Mouse (Mus musculus) heart, adult 11 months (tissue): ENCODE measurements around the gene Nup210l.
A peak's percentile ranks its signal among the peaks of the same experiment; 100 is the strongest.

ENCODE experiments used
- DNase-seq: peaks from one replicate; pipeline ENCODE4 v3.0.0; 2022

The Nup210l gene

DNA sequence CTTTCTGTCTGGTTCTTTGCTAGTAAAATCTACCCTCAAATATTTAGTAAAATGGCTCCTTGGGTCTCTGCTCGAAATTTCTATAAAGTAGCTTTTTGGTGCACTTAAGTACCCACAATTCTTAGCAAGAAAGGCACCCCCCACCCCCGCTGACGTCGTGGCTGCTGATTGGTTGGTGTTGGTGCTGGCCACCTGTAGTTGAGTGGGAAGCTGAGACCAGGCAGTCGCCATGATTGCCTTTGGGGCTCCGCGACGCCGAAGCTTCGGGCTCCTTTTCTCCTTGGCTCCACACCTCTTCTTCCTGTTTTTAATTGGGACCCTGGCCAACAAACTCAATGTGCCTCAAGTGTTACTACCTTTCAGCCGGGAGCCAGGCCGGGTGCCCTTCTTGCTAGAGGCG, at the start of gene Nup210l:
Nup210l (plus strand) TSS at position 195 of the 400 bp plus-strand sequence.
- no peak for DNase-seq

DNA sequence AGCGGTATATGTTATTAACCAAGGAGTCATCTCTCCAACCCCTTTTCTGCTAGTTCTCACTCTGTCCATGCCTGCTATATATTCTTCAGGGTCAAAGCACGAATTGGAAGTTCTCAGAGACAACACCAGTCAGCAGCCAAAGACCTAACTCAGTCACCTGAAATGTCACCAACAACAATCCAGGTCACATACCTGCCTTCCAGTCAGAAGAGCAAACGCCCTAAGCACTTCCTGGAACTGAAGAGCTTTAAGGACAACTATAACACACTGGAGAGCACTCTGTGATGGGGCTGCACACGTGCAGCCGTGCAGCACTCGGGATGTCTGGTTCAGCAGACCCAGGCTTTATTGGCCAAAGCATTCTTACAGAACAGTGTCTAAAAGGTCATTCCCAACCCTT, 42.4 kb upstream of the Nup210l start:
- DNase-seq = peak; percentile 69

DNA sequence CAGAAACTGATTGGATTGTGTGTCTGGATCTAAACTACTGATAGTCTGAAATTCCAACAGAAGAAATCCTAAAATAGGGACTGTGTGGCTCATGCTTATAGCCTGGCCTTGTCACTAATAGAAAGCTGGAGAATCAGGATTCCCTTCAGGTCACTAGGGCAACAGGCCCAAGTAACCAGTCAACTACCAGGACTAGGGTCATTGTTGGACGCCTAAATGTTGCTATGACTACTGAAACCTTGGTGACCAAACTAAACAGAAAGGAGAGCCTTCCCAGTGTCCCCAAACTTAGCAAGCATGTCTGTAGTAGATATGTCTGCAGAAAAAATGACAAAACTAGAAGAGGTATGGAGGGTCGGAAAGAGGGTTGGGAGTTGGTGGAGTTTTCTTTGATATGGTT, 41.4 kb upstream of the Nup210l start:
- DNase-seq = peak; percentile 69

DNA sequence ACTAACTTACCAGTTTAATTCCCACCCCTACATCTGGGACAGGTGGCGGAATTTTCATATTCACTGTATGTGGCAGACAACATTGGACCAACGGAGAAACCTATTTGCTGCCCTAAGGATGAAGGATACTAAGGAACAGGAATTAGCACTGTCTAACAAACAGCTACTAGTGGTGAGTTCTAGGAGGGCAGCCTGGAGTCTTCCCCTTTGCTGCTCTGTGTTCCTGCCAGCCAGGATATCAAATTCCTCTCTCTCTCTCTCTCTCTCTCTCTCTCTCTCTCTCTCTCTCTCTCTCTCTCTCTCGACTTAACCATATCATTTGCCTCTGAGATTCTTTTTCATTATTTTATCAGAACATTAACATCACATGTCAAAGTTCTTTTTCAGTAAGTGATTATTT, 39.5 kb upstream of the Nup210l start:
- peak; percentile 9 for DNase-seq

DNA sequence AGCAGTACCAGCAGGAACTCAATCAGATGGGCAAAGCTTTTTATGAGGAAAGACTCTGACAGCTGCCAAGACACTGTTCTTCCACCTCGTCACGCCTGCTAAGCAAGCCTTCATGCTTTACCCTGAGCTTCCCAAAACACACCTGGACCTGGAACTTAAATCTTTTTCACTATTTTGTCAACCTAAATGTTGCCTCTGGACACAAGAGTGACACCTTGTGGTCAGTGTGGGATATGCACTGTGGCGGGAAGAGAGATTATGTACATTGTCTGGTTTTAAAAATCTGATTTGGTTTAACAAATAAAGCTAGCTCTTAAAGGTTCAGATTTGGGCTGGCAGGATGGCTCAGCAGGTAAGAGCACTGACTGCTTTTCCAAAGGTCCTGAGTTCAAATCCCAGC, 38.4 kb upstream of the Nup210l start:
- DNase-seq = peak; percentile 80

DNA sequence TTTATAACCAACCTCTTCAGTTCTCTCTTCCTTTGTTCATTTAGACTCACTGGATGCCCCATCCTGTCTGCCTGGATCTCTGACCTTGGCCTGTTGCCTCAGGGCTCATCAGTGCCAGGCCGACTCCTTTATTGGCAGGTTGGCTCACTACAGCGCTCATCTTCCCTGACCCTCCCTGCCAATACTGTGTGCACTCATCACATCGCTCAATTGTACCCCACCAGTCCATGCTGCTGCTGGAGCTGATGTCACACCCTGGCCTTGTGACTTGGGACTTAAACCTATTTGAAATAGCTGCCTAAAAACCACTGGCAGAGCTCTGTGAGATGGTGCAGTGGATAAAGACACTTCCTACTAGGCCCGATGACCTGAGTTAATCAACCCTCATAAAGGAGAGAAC, 36.1 kb upstream of the Nup210l start:
- peak; percentile 87 for DNase-seq

DNA sequence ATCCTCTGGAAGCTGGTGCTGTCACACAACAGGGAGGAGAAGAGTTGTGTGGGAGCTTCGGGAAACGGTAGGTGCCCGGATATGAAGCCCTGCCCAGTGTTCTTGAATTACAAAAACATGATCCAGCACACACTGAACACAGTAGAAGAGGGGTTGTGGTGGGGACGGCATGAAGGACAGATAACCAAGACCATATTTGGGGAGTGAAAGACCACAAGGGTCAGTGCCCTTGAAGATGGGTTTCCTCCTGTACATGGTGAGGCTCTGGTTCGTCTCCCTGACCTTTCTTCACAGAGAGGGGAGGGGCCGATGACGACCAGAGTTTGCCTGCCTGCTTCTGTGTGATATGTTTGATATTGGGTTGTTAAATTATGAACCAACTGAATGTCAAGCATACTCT, 34.2 kb upstream of the Nup210l start:
- no peak for DNase-seq

DNA sequence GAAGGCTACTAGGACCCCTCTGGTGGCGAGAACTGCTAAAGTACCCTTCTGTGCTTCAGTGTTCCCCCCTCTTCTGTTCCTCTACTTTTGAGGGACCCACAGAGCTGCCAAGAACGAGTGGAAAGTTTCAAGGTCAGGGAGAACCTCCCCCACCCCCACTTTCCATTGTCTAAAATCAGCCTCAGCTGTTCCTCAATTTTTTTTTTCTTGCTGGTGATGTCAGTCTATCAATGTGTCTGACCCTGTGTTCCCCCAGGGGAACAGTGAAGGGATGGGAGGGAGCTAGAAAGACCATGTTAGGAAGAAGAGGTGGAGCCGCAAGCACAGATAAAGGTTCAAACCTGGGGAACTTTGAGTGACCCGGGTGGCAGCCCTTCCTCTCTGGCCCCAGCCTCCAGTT, 31.6 kb upstream of the Nup210l start, which contains the start of gene Tpm3:
Tpm3 (plus strand) TSS at position 356 of the 400 bp plus-strand sequence.
- DNase-seq = no peak

DNA sequence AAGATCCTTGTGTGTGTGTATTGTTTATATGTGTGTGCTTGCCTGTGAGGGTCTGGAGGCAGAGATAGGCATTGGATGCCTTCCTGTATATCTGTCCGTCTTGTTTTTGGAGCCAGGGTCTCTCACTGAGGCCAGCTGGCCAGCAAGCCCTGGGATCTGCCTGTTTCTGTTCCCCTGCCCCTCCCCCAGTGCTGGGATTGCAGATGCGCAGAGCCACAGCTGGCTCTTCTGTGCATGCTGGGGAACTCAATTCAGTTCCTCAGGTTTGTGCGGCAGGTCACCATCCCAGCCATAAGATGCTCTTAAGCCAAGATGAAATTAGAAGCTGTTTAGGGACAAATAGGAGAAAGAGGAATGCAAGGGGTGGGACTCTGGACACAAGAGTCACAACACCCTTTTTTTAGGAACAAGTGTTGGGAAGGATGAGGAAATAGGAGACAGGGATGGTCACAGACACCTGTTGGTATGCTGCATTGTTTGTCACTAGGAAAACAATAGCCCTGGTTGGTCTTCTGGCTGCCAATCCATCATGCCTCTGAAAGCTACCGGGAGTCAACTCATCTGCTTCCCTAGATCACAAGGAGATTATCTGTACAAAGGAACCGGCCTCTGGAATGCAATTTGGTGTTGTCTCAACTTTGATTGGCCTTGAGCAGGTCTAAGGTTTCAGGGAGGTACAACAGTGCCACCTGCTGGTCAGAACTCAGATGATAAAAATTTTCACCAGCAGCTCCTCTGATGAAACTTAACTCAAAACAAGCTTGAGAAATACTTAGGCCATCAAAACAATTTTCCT, 26.8 kb upstream of the Nup210l start:
- DNase-seq = peak; percentile 96

DNA sequence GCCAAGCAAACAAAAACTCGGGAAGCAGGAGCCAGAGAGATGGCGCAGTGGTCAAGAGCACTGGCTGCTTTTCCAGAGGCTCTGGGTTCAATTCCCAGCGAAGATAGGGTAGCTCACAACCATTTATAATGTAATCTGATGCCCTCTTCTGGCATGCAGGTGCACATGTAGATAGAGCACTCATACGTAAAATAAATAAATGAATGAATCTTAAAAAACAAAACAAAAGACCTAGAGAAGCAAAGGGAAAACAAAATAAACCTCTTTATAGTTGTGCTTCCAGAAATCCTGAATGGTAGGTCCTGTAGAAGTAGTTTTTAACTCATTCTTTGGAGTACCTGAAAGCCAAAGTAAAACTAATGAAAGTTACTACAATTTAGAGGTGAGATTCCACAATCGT, 25.7 kb upstream of the Nup210l start:
- DNase-seq = no peak

DNA sequence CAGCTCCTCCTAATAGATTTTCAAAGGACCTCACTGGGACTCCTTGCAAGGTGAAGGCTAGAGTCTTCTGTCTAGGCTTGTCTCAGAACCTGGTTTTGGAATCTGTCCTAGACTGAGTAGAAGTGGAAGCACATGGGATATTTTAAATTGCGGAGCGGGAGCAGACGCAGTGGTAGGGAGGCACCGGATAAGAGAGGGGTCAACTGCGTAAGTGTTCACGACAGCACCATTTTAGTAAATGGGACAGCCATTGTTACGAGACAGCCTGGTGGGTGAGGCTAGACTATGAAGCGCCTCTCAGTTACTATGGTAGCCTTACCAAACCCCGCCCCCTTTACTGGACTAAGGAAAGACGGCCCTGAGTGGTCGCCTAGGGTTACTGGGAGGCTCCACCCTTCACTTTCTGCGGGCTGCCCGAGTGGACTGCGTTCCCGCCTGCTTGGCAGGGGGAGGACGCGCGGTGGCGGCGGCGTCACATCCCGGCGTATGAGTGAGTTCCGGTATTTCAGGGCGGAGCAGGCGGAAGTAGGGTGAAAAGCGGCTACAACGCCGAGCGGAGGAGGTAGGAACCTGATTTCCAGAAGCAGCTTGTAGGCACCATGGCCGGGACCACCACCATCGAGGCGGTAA, 24.7 kb upstream of the Nup210l start:
- peak; percentile 100 for DNase-seq

DNA sequence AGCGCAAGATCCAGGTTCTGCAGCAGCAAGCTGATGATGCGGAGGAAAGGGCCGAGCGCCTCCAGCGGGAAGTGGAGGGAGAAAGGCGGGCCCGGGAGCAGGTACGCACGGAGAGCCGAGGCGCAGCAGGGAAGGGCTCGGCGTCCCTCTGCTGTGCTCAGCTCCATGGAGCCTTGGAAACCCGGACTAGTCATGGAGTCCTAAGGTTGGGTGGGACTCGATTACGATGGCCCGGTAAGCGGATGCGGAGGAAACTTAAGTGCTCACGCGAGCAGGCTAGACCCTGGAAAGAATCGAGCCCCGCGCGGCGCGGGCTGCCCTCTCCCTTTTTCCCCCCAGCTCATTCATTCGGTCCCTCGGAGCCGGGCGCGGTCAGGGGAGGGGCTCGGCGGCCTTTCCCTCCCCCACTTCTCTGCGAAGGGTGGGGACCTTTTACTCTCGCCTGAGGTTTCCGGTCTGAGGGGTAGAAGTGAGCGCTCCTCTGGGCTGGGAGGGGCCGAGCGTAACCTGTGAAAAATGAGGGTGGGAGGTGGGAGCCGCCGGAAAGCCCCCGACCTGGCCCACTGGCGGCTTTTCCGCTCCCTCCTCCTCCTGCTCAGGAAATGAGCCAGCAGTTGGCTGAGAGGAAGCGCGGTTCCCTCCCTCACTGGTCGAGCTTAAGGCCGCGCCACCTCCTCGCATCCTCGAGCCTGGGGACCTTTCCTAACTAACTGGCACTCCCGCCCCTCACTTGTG, 24.0 kb upstream of the Nup210l start:
- DNase-seq = peak; percentile 98

DNA sequence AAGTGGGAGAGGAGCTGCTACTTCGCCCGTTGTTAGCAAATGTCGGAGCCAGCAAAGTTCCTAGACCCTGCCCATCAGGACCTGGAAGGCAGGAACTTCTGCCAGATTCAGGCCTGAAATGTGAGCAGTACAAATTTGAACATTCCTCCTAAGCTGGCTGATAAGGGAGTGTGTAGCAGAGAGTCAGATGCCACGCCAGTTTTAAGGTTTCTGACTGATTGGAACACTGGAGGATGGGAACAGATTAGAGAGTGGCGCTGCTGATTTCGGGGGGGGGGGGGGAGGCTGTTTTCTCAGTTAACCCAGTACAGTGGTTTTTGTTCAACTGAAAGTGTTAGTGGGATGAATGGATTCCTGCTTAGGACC, 23.5 kb upstream of the Nup210l start:
- DNase-seq = no peak

DNA sequence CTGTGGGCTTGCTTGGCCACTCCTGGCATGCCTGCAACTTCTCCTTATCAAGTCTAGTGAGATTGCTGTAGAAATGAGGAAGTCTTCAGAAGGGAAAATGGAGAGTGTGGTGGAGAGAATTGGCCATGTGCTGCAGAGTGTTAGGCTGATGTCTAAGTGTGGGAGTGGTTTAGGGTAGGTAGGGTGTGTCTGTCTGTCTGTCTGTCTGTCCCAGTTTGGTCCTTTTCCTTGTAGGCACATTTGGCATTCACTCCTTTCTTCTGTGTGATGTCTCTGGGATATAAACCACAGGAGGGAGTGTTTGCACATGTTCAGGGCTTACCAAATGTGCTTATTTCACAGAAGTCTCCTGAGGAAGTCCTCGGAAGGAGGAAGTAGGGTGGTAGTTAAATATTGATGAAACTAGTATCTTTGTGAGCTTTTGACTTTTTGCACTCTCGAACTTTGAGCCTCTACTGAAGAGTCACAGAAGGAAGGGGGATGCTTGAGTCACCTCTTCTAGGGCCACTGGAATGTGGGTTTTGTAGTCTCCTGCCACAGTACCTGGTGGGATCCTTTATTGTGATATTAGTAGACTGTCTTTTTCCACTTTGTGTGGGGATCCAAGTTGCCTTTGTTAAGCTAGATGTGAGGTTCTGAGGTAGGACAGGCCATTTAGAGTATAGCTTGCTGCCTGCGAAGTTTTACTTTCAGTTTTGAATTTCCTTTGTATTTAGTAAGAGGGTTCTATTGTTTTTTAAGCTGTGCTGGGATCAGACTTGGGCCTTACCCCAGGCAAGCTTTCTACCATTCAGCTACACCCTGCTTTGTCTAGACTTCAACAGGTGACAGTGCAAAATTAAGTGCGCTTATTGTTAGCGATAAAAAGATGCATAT, 22.3 kb upstream of the Nup210l start:
- DNase-seq = peak; percentile 92

DNA sequence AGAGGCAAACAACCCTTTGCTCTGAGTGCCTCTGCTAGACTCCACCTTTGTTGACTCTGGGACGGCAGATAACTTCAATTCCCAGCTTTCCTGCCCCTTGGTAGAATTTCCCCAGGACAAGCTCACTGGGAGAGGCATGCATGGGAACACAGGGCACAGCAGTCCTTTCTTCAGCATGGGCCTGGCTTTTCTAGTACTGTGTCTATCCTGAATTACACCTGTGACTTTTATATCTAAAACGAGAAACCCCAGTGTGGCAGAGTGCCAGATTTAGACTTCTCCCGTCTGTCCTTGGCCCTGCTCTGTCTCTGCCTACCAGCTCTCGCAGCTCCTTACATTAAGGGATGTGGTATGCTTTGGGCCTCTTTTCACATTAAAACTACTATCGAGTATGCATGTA, 20.9 kb upstream of the Nup210l start:
- DNase-seq = no peak

DNA sequence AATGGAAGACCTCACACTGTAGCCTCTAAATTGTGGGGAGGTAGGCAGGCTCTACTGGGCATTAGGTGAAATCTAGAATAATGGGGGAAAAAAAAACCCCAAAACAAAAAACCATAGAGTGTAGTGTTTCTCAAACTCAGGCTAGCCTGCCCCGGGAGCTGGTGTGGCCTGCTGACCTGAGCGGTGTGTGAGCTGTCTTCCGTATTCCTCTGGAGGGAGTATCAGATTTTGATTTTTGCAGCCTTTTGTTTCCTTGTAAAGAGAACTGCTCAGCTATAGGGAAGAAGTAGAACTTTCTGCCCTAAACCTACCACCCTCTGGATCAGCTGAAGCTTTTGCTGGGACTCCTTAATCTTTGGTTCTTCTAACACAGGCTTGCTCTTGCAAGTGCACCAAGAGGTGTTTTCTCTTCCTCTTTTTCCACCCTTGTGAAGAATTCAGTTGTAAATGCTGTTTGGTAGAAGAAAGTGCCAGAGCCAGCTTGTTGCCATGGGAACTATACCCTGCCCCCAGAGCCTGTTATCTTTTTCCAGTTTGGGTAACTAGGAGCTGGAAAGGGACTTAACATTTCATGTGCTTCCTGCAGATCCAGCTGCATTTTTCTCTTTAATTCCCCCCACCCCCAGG, 20.1 kb upstream of the Nup210l start:
- DNase-seq = no peak

DNA sequence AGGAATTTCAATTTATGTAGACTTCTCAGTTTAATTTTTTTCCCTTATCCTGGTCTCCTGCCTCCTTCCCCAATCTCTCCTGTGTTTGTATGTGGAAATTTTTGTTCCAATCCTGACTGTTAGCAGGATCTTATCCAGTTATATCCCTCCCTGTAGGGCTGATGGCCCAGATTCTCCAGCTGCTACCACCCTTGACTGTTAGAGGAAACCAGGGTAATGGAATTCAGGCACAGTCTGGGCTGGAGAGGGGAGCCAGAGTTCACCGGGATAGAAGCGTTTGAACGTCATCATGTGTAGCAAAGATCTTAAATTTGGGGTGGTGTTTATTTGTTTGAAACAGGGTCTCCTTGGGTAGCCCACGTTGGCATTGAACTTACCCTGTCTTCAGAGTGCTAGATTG, 19.1 kb upstream of the Nup210l start:
- peak; percentile 93 for DNase-seq

DNA sequence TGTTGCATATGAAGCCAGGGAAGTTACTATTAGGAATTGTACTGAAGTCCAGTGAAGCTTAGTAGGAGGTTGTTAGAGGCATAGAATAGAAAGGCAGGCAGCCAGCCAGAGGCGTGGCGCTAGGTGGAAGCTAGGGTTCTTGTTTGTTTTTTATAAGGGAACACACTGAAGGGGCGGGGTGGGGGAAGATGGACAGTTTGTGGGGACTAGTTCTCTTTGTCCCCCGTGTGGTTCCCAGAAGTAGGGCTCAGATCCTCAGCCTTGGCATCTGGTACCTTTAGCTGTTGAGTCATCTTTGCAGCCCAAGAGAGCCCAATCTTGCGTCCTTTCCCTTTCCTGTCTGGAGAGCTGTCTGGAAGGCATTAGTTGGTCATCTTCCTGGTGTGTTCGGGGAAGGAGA, 18.7 kb upstream of the Nup210l start:
- peak; percentile 93 for DNase-seq

DNA sequence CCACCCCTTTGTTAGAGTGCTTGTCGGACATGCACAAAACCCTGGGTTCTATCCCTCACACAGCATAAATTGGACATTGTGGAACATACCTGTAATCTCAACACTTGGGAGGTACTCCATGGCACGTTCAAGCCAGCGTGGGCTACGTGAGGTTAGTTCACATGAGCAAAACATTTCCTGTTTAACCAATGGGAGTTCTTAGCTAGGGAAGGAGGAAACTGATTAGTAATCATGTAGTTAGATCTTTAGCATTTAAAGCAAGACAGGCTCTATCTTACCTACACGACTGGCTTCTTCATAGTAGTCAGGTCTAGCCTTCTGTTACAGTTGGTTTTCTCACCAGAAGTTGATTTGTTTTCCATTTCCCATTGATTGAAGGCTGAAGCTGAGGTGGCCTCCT, 17.9 kb upstream of the Nup210l start:
- no peak for DNase-seq

DNA sequence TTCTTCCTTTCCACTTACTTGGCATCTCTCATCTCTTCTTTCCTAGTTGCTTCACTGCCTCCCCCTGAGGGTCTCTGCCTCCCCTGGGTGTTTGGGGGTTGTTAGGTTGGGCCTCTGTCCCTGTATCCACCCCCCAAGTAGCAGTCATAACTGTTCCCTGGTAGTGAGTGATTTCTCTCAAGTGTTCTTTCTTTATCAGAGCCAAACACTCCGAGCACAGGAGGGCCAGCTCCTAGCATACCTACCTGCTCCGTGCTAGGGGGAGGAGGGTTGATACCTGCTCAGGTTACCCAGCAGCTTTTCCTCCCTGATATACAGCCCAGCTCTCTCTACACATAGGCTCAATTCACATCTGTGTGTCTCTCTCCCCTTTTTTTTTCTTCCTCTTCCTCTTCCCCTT, 15.3 kb upstream of the Nup210l start:
- DNase-seq = no peak

DNA sequence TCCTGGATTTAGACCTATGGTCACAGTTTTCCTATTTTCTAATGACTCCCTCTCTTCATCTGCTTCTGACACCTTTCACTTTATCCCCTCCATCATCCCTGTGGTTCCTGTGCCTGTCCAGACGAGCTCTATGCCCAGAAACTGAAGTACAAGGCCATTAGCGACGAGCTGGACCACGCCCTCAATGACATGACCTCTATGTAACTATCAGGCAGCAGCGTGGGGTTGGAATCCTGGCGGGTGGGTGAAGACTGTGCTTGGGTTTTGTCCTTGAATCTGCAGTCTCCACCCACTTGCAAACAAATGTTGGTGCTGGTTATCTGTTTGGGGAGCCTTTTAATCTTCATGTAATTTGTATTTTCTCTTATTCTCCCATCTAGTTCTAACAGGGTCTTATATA, 13.0 kb upstream of the Nup210l start:
- no peak for DNase-seq

DNA sequence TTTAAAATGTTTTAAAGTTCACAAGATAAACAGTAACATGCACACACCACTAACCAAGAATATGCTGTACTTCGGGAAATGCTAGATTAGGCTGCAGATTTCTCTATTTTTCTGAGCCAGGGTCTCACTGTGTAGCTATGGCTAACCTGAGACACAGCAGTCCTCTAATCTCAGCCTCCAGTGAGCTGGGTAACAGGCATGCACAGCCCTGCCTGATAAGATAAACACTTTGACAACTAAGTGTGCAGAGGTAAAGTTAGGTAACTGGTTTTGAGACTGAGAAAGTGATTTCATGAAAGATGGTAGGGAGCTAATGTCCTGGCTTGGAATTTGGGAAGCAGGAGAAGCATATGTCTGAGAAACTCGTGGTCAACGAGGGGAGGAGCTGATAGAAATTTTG, 9.5 kb upstream of the Nup210l start:
- no peak for DNase-seq

DNA sequence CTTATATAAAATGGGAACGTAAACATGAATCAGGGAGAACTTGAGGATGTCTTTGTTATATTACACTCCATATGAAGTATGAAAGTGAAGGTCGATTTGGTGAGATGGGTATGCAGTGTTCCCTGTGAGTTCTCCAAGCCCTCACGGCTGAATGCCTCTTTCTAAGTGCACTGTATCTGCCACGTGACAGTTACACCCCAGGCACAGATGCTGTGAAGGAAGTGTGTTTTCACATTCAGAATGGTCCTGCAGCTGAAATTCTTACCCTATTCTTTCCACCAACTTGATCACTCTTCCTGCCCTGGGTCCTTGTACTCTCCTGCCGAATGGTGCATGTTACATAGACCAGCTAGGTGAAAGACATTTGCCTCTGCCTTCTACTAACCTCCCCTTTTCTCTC, 6.0 kb upstream of the Nup210l start:
- no peak for DNase-seq
